Mouse (Mus musculus) adipocyte (in vitro differentiated cells): ENCODE data around the gene Tpi1.
"Not testable (repeated sequence)": the region's sequence is repeated elsewhere in the genome, so short reads cannot be mapped to it uniquely, and the experiment has no call there.

ENCODE experiments used
- DNase-seq: peaks from one replicate; pipeline ENCODE4 v3.0.0-alpha.2; 2016; ENCODE audit warnings: low spot score

The Tpi1 gene

GRCm38 (mm10) chr6:124809052-124809774 lies 4.9 kb downstream of the Tpi1 start:
- peak; percentile 85 for DNase-seq

- DNase-seq: peak; percentile 82
These were observed 5.6 kb downstream of the Tpi1 start, which contains the start of gene Spsb2 for GRCm38 (mm10) chr6:124808358-124809012. Spsb2 (plus strand) TSS chr6:124808661.

DNA sequence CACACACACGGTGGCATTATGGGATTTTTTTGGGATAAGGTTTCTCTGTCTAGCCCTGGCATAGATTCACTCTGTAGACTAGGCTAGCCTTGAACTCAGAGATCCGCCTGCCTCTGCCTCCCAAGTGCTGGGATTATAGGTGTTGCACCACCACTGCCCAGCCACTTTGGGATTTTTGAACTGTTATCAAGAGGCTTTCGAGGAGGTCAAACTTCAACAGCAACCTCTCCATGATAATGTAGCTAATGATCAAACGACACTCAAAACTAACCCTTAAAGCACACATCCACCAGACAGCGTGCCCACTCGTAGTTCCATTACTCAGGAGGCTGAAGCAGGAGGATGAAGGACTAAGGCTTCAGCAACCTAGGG lies 6.1 kb downstream of the Tpi1 start:
- no peak for DNase-seq

DNA sequence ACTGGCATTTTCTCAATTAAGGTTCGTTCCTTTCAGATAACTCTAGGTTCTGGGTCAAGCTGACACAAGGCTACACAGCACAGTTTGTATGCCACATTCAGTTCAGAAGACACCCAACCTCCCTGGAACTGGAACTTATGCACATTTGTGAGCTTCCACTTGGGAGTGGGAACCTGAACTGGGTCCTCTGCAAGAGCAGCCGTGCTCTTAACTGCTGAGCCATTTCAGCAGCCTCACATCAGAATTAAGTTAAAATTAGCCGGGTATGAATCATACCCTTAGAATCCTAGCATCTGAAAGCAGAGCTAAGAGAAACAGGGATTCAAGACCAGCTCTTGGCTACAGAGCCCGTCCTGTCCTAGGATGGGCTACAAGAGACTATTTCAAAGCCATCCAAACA lies 6.7 kb downstream of the Tpi1 start:
- DNase-seq: no peak

GRCm38 (mm10) chr6:124806446-124807140 lies 7.5 kb downstream of the Tpi1 start:
- no peak for DNase-seq

DNA sequence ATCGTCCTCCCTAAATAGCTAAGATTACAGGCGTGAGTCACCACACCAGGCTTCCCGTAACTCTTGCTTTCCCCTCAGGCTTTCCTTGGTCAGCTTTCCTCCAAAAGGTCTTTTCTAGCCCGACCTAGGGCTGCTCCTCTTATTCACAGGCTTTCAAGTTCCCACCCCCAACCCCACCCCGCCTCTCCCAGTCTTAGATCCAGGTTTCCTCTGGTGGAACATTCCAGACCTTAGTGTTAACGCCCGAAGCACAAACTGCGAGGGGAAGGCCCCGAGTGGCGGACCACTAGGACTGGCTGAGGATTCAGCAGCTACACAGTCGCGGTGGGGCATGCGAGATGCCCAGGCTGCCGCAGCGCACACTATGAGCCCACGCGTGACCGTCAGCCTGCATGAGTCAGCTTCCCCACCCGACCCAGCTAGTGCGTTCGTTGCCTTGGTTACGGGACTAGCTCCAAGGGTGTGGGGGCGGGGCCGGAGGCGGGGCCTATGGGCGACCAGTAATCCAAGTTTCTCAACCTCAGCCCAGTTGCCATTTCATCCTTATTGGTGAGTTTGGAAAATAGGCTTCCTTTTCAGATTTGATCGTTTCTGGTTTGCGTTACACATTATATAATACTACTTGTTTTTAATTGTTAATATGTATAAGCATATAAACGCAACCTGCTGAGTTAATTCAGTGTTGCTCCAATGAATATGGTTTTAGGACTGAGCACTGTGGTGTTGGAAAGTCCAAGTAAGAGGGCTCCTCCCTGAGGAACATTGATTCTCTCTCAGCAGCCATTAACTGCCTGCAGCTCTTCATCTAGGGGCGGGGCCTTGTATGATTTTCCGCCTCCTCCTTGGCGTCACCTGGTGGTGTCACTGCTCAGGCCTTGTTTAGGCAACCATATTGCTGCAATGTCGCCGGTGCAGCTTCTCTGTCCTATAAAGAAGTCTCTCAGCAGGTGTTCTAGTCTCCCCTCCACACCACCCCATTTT lies 8.5 kb downstream of the Tpi1 start:
- peak; percentile 99 for DNase-seq

DNA sequence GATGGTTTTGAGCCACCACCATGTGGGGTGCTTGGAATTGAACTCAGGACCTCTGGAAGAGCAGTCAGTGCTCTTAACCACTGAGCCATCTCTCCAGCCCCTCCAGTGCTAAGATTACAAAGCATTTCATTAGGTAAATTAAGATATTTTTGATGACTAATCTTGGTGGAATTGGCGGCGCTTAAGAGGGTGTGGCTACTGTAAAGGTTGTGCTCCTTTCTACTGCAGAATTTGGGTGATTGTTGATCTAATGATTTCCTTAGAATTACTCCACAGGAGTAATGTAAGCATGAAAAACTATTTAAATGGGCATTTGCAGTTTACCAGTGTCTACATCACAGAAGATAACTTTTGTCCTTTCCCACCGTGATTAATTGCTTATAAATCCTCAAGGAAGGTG lies 9.8 kb downstream of the Tpi1 start:
- DNase-seq: no peak

DNA sequence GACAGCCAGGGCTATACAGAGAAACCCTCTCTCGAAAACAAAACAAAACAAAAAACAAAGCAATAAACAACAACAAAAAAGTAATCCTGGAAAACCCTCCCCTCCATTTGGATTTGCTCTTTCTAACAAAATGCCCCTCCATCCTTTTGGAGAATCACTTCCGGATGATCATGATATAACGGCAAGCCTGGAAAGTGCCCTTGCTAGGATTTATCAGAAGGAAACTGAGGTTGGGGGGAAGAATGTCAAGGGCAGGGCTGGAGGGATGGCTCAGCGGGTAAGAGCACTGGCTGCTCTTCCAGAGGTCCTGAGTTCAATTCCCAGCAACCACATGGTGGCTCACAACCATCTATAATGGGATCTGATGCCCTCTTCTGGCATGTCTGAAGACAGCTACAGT lies 10.4 kb downstream of the Tpi1 start:
- not testable (repeated sequence) for DNase-seq

DNA sequence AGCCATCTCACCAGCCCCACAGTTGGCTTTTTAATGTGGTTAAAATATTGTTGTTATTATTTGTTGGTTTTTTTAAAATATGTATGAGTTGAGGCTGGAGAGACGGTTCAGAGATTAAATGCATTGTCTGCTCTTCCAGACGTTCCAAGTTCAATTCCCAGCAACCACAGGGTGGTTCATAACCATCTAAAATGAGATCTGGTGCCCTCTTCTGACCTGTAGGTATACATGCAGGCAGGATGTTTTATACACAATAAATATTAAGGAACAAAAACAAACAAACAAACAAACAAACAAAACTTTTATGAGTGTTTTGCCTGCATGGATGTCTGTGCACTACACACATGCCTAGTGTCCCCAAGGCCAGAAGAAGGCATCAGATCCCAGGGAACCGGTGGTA lies 11.0 kb downstream of the Tpi1 start:
- no peak for DNase-seq

- not testable (repeated sequence) for DNase-seq
These were observed 11.7 kb downstream of the Tpi1 start for GRCm38 (mm10) chr6:124802400-124802799.

DNA sequence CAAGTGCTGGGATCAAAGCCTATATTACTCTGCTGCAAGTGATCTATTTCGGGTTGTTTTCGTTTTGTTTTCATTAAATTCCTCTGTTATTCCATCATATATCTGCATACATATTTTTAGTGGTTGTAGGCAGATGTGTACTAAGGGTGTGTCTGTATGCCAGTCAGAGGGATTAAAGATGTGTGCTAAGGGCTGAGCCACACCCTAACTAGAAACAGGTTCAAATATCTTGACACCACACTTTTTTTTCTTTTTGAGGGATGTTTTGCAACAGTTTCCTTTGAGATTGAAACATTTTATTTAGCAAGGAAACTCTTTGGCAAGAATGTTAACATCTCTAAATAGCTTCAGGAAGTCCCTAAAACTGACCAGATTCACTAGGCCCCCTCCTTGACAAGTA lies 17.9 kb downstream of the Tpi1 start:
- DNase-seq: no peak

DNA sequence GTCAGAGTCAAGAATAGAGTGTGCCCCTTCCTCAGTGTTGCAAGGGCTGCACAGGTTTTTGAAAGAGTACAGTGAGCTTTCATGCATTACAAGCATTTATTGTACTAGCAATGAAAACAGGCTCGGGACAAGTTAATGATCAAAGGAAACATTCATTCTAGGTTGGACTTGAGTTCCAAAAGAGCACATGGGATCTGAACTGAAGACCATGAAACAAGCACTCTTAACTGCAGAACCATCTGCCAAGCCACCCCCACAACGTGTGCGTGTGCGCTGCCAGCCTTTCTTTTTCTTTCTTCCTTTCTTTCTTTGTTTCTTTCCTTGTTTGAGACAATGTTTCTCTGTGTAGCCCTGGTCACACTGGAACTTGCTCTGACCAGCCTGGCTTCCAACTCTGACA lies 18.3 kb downstream of the Tpi1 start:
- no peak for DNase-seq

- DNase-seq: no peak
These were observed 22.2 kb downstream of the Tpi1 start for GRCm38 (mm10) chr6:124791911-124792310.

DNA sequence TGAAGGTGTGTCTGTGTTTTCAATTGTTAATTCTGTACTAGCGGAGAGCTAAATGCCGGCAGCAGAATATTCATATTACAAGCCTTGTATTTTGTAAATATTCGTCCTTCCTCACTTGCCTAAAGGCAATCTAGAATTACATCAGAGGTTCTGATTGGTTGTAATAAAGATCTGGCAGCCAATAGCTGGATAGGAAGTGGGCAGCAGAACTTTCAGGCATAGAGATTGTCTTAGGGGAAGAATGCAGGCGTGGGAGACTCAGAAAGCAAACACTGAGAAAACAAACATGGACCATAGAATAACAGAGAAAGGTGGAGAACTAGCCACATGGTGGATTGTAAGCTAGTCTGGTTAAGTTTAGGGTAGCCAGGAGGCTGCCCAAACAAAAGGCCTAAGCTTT lies 24.0 kb downstream of the Tpi1 start:
- DNase-seq: no peak

DNA sequence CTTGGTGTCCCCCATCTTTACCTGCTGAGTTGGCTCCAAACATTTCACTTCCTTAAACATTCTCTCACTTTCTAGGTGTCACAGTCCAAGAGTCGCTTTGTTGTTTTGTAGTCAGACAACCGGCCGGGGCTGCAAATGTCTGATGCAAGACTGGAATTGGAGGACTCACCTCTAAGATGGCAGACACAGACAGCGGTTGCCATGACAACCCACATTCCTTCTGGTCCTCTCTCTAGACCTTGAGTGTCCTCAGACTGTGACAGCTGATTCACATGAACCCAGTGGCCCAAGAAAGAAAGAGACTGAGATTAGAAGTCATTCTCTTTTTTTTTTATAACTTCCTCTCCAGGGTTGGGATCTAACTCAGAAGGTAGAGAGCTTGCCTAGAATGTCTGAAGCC lies 24.6 kb downstream of the Tpi1 start:
- DNase-seq: no peak

DNA sequence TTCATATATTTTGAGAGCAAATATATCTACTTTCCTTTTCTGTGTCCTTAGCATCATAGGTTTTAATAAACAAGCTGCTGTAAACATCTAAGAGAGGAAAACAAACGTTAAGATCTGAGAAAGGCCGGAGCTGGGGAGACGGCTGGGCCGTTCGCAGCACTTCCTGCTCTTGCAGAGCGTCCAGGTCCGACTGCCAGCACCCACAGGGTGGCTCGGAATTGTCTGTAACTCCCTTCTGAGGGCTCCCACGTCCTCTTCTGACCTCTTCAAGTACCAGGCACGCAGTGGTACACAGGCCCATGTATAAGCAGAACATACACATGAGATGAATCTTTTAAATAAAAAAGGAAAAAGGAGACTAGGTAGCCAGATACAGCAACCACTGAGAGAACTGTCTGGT lies 26.4 kb downstream of the Tpi1 start:
- no peak for DNase-seq

- DNase-seq: no peak
These were observed 27.2 kb downstream of the Tpi1 start for GRCm38 (mm10) chr6:124786756-124787420.

DNA sequence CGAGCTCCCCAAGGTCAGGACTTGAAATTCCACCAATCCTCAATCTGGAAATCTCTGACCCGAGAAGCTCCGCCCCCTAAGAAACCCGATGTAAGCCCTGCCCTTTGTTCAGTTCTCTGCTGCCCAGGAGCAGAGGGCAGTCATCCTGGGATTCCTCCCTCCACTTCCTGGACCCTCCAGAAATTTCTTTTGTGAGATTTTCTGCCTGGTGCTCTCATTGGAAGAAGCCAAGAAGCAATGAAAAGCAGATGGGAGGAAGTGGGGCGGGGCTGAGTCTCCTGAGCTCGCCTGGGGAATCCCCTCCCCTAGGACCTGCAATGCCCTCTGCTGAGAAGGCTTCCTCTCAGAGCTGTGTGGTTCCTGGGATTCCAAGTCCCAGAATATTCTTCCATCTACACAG lies 31.7 kb downstream of the Tpi1 start:
- peak; percentile 58 for DNase-seq

DNA sequence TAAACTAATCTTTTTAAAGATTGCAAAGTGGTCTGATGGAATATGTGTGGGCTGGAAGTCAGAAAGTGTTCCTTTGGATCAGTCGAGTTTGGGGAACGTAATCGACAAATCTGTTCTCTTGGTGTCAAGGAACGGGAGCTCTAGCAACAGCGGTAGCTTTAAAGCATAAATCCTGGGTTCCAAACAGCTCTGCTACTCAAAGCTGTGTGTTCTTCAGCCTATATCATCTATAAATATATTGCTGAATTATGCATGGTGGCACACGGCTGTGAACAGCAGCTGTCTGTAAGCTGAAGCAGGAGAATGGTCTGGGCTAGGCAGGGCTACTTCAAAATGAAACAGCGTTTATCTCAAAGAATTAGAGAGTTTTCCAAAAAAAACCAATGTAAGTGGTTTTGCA lies 33.2 kb downstream of the Tpi1 start:
- no peak for DNase-seq

DNA sequence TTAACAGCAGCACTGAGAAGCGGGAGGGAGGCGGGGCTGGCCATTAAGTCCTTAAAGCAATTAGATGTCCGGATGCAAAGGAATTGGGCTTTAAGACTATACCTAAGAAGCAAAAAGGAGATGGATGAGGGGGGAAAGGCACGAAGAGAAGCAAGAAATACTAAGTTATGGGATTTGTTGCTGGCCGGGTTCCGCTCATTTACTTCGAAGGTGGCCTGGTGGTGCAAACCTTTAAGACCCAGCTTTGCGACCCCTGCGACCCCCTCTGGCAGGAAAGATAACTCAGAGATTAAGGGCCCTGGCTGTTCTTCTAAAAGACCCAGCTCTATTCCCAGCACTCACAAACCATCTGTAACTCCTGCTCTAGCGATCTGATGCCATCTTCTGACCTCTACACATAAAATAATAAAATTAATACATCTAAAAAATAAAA lies 34.1 kb downstream of the Tpi1 start:
- DNase-seq: no peak

GRCm38 (mm10) chr6:124779222-124779983 lies 34.7 kb downstream of the Tpi1 start, which contains the start of gene Lrrc23:
Lrrc23 (minus strand) TSS chr6:124779727.
- no peak for DNase-seq
